Mouse (Mus musculus): Measurements from ENCODE around the gene Cdh10. TPM values are rescaled to one million over a fixed set of nuclear protein-coding genes. Genes with fewer than 3 reads are reported as not detected.

Gene Cdh10
- 0.86 TPM for polyA plus RNA-seq (2014; fragmentation: Illumina TruSeq; extraction: RNeasy Lipid Tissue Mini Kit (QIAGEN cat#74804))

DNA sequence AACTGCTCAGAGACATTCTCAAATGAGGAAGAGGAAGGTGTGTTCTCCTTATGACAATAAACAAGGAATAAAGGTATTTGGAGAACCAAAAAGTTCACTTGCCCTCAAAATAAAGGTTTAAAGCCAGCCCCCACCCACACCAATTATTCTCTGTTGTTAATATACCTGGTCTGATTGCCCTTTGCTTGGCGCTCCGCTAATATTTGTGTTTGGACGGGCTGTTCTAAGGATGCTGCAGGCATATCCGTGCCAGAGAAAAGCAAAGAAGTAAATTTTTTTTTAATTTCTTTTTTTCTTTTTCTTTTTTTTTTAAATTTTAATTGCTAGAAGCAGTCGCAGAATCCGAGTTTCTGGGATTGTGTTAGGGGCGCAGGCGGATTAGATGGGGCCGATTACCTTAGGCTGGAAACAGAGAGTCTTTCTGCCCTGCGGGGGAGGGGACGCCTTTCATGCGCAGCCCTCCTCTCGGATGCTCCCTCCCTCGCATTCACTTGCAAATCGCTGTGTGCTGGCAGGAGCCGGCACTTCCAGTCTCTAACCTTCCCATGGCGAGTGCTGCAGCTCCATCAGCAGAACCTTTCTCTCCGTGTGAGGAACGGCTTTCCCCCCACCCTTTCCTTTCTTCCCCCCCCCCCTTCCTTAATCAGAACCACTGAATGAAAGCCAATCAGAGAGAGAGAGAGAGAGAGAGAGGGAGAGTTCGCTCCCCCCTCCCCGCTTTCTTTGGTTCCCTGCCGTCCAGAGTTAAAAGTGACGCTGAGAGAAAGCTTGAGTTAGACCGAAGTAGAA, at the start of gene Cdh10:
Gene Cdh10 (plus strand): TSS at position 763 of the 789 bp plus-strand sequence.

